Mouse (Mus musculus) testis, postnatal 14 days (tissue): ENCODE measurements at regions not wholly inside any gene's neighbourhood (a gene's known extent, or its start where the extent isn't known, plus 50 kb on each side); places are given as distances from the start of the nearest gene placed in this dataset.

Source experiments
- DNase-seq: peaks from one replicate; pipeline ENCODE4 v3.0.0; 2021; ENCODE audit warnings: low spot score

DNA sequence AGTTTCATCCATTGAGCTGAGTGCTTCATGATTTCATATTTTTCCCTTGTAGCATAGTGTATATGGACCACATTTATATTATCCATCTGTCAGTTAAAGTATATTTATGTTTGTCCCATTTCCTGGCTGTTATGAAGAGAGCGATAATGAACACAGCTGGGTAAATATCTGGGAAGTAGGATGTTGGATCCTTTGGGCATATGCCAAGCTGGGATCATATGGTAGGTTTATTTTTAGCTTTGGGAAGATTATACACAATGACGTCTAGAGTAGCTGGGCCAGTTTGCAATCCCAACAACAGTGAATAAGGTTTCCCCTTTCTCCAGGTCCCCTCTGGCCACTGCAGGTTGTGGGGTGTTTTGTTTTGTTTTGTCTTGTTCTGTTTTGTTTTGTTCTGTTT lies 164.5 kb downstream of the Gm765 start:
- DNase-seq: no peak

DNA sequence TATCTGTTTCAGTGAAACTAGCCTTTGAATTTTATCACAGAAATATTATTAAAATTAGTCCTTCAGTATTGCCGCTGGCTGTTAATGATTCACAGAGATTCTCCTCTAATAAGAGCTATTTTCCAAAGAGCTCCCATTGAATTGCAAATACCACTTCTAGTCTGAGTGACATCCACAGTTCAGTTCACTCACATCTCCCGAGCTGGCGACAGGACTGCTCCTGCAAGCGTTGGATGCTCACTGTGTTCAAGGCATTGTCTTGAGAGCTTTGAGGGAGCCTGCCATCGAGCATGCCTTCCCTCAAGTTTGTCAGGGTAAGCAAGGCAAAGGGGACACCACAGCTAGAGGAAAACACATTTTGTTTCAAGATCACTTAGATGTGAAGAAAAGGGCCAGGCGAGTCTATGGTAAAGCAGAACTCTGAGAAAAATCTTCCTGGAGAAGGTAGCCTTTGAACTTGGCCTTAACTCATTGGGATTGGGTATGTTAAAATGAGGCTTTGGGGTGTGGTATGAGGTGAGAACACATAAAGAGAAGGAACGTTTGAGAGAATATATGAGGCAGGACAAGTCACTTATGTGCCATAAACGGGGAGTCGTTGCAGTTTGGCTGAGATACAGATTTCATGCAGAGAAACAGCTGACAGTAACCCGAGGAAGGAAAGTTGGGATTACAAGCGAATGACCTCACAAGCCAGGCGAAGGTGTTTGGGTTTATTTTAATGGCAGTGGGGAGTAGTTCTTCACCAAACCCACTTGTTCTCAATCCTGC lies 193.3 kb downstream of the Gm765 start:
- no peak for DNase-seq

DNA sequence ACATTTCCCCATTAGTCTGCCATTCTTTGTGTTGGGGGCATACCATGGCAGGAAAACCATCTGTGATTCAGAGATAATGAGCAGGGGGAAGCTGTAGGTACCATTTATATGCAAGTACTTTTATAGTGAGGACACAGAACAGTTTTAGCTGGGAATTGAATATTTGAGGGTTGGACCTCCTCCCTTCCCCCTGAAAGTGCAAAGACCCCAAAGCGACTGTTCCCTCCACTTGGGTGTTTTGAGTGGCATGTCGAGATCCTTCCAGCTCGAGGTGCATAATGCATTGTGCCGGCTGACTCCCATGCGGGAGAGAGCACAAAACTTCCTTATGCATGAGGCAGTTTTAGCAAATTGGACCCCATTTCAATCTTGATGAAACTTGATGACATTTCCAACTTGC lies 194.7 kb downstream of the Gm765 start:
- DNase-seq: no peak

DNA sequence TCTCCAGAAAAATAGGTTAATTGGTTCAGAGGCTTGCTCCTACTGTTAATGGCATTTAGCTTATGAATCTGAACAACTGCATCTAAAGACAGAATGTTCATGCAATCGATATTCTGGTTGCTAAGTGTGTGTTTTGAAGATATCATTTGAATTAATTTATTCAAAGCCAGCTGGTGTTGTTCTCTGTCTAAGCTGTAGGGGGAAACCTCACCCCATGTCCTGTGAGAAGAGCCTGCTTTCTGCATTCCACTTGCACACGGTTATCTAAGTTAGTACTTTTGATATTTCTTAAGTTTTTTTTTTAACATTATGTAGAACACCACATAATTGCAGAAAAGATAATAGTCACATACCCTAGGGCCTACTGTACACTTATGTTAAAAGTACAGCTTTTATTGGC lies 209.6 kb downstream of the Gm765 start:
- no peak for DNase-seq

DNA sequence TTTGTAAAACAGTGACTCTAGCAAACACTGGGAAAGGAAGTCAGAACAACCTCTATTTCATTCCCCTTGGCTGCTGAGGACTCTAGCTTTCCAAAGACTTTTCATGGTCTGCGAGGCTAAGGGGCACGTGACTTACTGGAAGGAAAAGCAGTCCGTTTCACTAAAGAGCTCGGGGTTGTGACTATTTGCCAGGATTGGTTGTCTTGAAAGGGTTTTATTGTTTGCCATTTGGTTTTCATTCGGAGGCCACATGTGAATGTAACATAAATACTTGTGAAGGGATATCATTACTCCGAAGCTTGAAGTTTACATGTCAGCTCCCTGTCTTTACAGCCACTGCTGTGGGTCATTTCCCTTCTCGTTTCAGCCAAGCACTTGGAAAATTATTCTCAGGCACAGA lies 217.1 kb downstream of the Gm765 start:
- no peak for DNase-seq

DNA sequence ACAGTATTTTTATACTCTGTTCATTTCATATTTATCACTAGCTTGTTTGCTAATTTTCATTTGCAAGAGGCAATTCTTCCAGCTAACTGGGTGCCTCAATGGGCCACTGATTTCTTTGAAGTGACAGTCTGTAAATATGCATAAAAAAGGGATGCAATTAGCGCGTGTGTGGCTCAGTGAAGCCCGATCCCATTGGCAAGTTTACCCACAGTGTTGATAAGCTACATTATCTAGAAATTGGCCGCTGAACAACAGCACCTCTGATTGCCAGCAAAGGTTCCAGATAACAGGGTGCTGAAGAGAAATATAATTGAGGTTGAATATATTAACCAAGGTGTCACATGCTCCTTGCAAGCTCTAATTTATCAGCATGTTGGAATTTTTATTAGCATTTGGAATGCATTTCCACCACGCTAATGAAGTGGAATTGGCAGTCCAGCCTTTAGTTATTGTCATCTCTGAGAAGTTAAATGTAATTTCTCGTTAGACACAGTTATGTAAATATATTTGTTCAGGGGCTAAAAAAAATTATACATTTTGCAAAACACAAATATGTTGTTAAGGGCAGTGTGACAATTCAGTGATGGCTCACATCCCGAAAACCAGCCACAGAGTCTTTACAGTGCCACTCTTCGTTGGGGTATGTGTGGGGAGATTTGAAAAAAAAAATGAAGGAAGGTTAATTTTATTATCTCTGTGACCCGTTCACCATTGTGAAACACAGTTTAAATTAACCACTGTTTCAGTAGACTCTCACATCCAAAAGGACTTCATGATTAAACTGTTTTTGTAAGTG lies 224.0 kb downstream of the Gm765 start:
- DNase-seq: no peak

DNA sequence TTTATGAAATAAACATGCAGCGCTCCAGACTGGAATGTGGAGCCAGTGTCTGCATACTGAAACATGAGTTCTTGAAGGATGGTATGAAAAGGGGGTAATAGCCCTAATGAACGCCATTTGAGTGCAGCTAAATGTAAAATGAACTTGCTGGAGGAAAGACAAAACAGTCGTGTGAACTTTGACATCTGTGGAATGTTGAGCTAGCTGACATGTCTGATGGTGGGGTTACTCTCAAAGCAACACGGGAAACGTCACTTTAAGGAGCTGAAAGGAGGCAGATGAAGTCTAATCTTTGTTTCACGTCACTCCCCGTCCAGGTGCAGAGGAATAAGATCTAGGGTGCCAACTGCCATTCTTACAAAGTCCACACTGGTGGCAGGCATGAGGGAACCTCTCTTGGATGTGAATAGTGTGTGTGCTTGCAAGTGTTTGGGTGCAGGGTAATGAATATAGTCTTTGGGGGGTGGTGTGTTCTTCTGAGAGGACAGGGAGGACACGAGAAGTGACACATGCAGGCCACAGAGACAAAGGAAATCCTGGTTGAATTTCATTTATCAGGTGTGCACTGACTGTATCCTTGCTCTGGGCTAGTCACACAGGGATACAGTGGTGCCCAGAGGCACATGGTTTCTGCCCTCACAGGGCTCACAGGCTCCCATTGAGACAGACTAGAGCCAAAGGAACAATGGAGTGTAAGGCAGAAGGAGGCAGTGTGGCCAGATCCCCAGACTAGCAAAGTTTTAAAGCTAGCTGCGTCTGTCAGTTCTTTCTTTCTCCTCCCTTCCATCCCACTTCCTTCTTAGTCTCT lies 228.0 kb downstream of the Gm765 start:
- no peak for DNase-seq

DNA sequence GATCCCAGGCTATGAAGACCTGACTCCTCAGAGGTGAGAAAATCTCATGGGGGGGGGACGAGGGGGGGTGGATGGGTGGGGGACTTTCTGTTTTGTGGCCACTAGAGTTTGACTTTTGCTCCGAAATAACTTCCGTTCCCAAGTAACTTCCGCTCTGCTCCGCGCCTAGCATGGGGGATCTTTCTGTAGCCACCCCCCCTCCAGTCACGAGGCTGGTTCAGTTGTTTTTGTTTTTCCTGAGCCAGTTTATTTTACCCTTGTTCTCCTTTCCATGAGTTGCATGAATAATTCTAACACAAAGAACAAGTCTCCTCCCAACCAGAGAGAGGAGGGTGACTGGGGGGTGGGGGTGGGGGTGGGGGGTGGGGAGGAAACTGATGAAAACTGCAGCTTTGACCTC lies 228.8 kb downstream of the Gm765 start:
- no peak for DNase-seq

DNA sequence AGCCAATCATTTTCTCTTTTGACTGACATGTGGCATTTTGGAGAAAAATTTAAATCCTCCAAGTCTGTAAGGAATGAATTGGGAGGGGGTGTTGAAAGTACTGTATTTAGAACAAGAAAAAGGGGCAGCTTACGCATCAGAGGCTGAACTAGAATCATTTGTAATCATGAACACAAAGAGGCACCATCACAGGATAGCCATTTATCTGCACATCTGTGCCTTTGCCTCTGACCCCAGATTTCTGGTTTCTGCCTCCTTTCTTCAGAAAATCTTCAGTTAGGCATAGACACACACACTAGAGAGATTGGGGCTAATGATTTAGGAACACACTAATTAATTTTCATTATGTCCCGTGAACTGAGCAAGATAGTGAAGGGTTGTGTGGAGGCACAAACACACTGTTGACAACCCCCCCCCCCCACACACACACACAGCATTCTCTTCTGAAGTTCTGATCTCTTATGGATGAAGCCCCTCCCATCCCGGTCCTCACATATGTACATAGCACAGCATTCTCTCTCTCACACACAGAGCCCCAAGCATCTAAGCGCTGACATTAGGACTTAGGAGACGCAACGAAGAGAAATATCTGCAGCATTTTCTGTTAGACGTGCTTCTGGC lies 229.9 kb downstream of the Gm765 start:
- DNase-seq: no peak

DNA sequence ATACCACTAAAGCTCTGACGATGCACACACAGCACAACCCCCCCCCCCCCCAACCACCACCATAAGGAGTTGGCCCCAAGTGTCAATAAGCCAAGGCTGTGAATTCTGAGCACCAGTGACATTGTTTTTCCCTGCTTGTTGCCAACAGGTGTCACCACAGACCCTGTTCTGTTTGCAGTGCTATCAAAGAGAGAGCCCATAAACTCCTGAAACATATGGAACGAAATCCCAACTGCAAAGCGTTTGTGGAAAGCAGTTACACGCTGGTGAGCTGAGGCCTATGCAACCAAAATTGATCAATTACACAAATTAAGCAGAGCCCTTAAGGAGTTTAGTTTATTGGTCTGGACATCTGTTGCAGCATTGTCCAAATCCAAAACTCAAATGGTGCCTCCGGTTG lies 235.4 kb downstream of the Gm765 start:
- no peak for DNase-seq

DNA sequence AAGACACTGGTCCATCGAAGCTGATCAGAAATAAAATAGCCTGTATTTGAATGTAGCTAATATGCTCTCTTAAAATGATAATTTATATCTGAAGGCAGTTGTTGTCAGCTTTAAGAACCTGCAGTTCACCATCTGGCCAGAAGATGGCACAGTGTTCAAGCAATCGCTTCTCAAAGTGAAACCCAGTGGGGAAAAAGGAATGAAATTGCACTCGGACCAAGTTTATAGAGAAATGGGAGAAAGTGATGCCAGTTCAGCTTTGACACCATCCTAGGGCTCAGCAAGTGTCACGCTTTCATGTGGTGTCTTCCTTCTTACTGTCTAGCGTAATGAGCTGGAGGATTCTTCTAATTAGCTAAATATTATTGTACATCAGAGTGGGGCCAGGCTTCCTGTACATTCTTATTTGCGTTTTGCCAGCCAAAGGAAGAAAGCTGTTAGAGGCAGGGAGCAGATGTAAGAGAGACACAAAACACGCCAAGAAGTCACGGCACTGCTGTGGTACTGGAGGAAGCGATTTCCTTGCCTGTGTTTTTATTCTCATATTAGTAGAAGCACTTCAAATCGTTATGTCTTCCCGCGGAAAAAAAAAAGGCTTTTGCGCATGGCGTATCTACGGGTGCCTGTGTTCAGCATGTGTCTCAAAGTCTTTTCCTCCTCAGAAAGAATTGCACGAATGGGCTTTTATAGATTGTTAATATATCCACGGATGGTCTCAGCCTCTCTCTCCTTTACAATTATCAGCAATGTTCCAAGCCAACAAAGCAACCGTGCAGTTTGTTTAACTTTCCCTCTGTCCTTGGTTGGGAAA lies 237.1 kb downstream of the Gm765 start:
- DNase-seq: peak; percentile 33

DNA sequence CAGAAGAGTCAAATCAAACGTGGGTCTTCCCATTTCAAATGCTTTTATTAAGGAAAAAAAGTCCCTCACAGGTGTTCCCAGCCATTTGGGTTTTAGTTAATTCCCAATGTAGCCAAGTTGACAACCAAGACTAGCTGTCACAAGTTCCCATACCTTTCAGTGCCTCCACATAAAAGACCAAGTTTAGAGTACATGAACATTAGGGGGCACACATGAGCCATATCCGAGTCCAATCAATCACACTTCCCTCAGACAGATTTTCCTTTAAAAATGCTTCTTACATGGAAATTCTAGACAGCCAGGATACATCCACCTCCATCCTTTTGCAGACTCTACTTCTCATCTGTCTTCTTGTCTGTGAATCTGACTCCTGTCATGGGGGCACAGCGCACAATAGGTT lies 238.1 kb downstream of the Gm765 start:
- no peak for DNase-seq

DNA sequence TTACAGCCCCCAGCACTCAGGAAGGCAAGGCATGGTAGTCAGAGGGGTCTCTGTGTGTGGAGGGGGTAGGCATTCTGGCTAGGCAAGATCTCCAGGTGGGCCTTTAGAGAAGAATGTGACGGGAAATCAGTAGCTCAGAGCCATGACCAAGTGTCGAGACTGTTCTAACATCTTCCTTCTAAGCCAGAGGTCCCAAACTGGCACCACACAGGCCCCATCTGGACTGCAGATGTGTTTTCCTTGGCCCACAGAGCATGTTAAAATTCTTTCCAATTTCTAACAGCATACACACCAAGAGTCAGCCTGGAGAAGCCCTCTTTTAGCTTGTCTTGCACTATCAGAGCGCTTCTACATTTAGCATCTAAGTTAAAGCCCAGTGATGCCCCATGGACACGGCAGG lies 241.5 kb downstream of the Gm765 start:
- DNase-seq: no peak

DNA sequence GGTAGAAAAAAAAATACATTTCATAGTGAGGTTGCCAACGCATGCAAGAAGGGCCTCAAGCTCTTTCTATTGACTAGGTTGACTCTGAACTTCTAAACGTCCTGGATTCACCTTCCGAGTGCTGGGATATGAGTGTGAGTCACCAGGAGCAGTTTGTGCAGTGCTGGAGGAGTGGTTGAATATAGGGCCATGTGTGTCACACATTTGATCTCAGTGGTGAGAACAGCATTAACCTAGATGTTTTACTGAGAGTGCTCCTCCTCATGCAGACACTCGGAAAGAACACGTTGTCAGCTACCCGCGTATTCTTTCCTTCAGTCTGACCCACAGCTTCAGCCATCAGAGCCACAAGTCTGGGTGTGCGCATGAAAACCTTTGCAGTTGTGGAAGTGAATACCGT lies 243.4 kb downstream of the Gm765 start:
- DNase-seq: no peak

DNA sequence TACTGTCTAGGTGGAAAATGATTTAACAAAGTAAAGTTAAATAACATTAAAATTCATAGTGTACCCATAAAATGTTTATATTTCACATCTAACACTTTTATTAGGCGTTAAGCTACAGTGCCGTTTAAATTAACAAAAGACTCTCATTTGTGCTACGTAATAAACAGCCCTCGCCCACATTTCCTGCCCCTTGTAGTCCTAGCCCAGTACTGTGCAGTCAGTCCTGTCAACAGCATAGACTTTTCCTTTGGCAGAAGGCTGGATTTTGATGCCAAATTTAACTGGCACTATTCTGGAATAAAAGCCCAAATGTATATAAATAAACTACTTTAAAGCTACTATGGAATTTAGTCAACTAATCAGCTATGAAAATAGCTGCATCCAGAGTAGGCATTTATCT lies 247.3 kb downstream of the Gm765 start:
- DNase-seq: no peak

DNA sequence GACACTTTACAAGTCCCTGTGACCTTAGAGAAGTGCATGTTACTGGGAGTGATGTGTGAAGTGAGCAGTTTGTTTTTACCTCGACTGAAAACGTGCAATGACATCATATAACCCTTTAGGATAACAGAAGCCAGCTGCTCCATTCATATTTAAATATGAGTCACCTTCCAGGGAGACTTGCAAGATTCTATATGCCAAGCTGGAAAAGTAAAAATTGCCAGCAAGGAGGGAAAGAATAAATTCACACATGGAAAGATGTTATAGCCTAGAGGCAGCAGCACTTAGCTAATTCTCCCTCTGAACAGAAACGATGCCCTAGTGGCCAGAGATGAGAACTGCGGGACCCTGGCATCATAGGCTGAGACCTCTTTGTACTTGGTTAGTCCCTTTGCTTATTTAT lies 253.4 kb downstream of the Gm765 start:
- DNase-seq: no peak

DNA sequence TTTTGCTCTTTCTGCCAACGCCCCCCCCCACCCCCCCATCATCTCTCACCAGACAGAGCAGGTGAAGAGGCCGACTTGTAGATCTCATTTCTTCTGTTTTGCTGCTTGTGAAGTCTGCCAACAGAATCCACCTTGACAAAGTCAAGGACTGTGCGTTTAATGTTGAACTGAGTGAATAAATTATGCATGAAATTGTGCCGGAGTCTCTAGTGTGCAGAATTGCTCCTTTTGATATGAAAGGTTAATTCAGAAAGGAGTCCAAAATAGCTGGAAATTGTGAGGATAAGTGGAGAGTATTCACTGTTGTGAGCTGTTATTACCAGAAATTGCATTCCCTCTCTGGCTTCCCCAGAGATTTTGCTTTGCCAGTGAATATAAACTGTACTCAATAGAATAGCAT lies 262.5 kb downstream of the Gm765 start:
- no peak for DNase-seq
